Mouse (Mus musculus): Measurements from ENCODE around the gene Vps37b. TPM values are rescaled to one million over a fixed set of nuclear protein-coding genes. Genes with fewer than 3 reads are reported as not detected.

The Vps37b gene
- total and polyA plus RNA-seq, 2 experiments from 2014 or later, result 51.4 to 55.7 TPM

- TF ChIP-seq EP300 (IDR thresholded peaks at IDR 0.05; ENCODE audit: low read depth), result no peak
- ATAC-seq (ENCODE audit: insufficient read depth, low read depth) (no peak), DNase-seq (ENCODE audit: low spot score) (no peak)
- H3K27me3 ChIP-seq (ENCODE audit: control insufficient read depth, insufficient read depth, low read length), result no peaks in the 10 kb centered on the region
- H3K4me1 ChIP-seq (ENCODE audit: control insufficient read depth, insufficient read depth), result no peaks in the 10 kb centered on the region
- H3K4me3 ChIP-seq (ENCODE audit: low read depth, low read length), result no peak overlapping the region
- H3K9ac ChIP-seq (replicated peaks; ENCODE audit: low read depth, low read length), result no peak overlapping the region
- WGBS, result 61% methylated on average over 5 of the region's 5 CpGs
- no peak overlapping the region for H3K27ac ChIP-seq (ENCODE audit: low read depth)
- no peaks in the 10 kb centered on the region for H3K9me3 ChIP-seq (replicated peaks; ENCODE audit: control insufficient read depth, low read length)
- no peaks in the 10 kb centered on the region for H3K36me3 ChIP-seq (replicated peaks; ENCODE audit: control insufficient read depth, insufficient read depth, low read length)
- no peak overlapping the region for H3K4me2 ChIP-seq (ENCODE audit: low read depth, low read length)
Measured at GRCm38 (mm10) chr5:123968468-123968867, 63.6 kb downstream of the Vps37b start.

- Histone ChIP-seq H3K4me3 (ENCODE audit: low read depth, low read length) (no peak overlapping the region), H3K4me1 (ENCODE audit: control insufficient read depth, insufficient read depth) (no peaks in the 10 kb centered on the region), H3K27me3 (ENCODE audit: control insufficient read depth, insufficient read depth, low read length) (no peaks in the 10 kb centered on the region), H3K27ac (ENCODE audit: low read depth) (no peak overlapping the region), H3K9me3 (replicated peaks; ENCODE audit: control insufficient read depth, low read length) (no peaks in the 10 kb centered on the region), H3K36me3 (replicated peaks; ENCODE audit: control insufficient read depth, insufficient read depth, low read length) (no peaks in the 10 kb centered on the region), H3K9ac (replicated peaks; ENCODE audit: low read depth, low read length) (no peak overlapping the region), H3K4me2 (ENCODE audit: low read depth, low read length) (no peak overlapping the region)
- TF ChIP-seq EP300 (IDR thresholded peaks at IDR 0.05; ENCODE audit: low read depth), result no peak
- no peak for TF ChIP-seq CTCF (IDR thresholded peaks at IDR 0.05; ENCODE audit: low read depth)
- DNase-seq (ENCODE audit: low spot score) (no peak), ATAC-seq (ENCODE audit: insufficient read depth, low read depth) (no peak)
- WGBS, result 94% methylated on average over 2 of the region's 2 CpGs
Measured at GRCm38 (mm10) chr5:123966759-123967158, 65.3 kb downstream of the Vps37b start.

GRCm38 (mm10) chr5:123964208-123964607 lies 67.9 kb downstream of the Vps37b start:
- no peaks in the 10 kb centered on the region for H3K27me3 ChIP-seq (ENCODE audit: control insufficient read depth, insufficient read depth, low read length)
- H3K4me3 ChIP-seq (ENCODE audit: low read depth, low read length), result no peak overlapping the region
- no peaks in the 10 kb centered on the region for H3K36me3 ChIP-seq (replicated peaks; ENCODE audit: control insufficient read depth, insufficient read depth, low read length)
- no peak overlapping the region for H3K27ac ChIP-seq (ENCODE audit: low read depth)
- WGBS, result 82% methylated on average over 4 of the region's 4 CpGs
- DNase-seq (ENCODE audit: low spot score) (no peak), ATAC-seq (ENCODE audit: insufficient read depth, low read depth) (no peak)
- no peaks in the 10 kb centered on the region for H3K4me1 ChIP-seq (ENCODE audit: control insufficient read depth, insufficient read depth)
- TF ChIP-seq EP300 (IDR thresholded peaks at IDR 0.05; ENCODE audit: low read depth) (no peak), CTCF (IDR thresholded peaks at IDR 0.05; ENCODE audit: low read depth) (no peak)
- no peak overlapping the region for H3K4me2 ChIP-seq (ENCODE audit: low read depth, low read length)
- H3K9me3 ChIP-seq (replicated peaks; ENCODE audit: control insufficient read depth, low read length), result no peaks in the 10 kb centered on the region
- H3K9ac ChIP-seq (replicated peaks; ENCODE audit: low read depth, low read length), result no peak overlapping the region

- ATAC-seq (ENCODE audit: insufficient read depth, low read depth), result no peak
- Histone ChIP-seq H3K4me2 (ENCODE audit: low read depth, low read length) (no peak overlapping the region), H3K9me3 (replicated peaks; ENCODE audit: control insufficient read depth, low read length) (no peaks in the 10 kb centered on the region), H3K27me3 (ENCODE audit: control insufficient read depth, insufficient read depth, low read length) (no peaks in the 10 kb centered on the region), H3K36me3 (replicated peaks; ENCODE audit: control insufficient read depth, insufficient read depth, low read length) (no peaks in the 10 kb centered on the region), H3K9ac (replicated peaks; ENCODE audit: low read depth, low read length) (no peak overlapping the region), H3K27ac (ENCODE audit: low read depth) (no peak overlapping the region), H3K4me3 (ENCODE audit: low read depth, low read length) (no peak overlapping the region), H3K4me1 (ENCODE audit: control insufficient read depth, insufficient read depth) (no peaks in the 10 kb centered on the region)
- TF ChIP-seq EP300 (IDR thresholded peaks at IDR 0.05; ENCODE audit: low read depth) (no peak), CTCF (IDR thresholded peaks at IDR 0.05; ENCODE audit: low read depth) (no peak)
- WGBS, result 84% methylated on average over 12 of the region's 12 CpGs
- no peak for DNase-seq (ENCODE audit: low spot score)
Measured at GRCm38 (mm10) chr5:123961046-123961445, 71.0 kb downstream of the Vps37b start.

GRCm38 (mm10) chr5:123960129-123960528 lies 71.9 kb downstream of the Vps37b start:
- no peak for ATAC-seq (ENCODE audit: insufficient read depth, low read depth)
- no peak for DNase-seq (ENCODE audit: low spot score)
- H3K9me3 ChIP-seq (replicated peaks; ENCODE audit: control insufficient read depth, low read length), result no peaks in the 10 kb centered on the region
- H3K36me3 ChIP-seq (replicated peaks; ENCODE audit: control insufficient read depth, insufficient read depth, low read length), result no peaks in the 10 kb centered on the region
- WGBS, result 80% methylated on average over 8 of the region's 8 CpGs
- TF ChIP-seq EP300 (IDR thresholded peaks at IDR 0.05; ENCODE audit: low read depth) (no peak), CTCF (IDR thresholded peaks at IDR 0.05; ENCODE audit: low read depth) (no peak)
- no peak overlapping the region for H3K27ac ChIP-seq (ENCODE audit: low read depth)
- H3K9ac ChIP-seq (replicated peaks; ENCODE audit: low read depth, low read length), result no peak overlapping the region
- H3K4me3 ChIP-seq (ENCODE audit: low read depth, low read length), result no peak overlapping the region
- H3K27me3 ChIP-seq (ENCODE audit: control insufficient read depth, insufficient read depth, low read length), result no peaks in the 10 kb centered on the region
- no peak overlapping the region for H3K4me2 ChIP-seq (ENCODE audit: low read depth, low read length)
- H3K4me1 ChIP-seq (ENCODE audit: control insufficient read depth, insufficient read depth), result no peaks in the 10 kb centered on the region; the same call in 1 of the 2 replicates

DNA sequence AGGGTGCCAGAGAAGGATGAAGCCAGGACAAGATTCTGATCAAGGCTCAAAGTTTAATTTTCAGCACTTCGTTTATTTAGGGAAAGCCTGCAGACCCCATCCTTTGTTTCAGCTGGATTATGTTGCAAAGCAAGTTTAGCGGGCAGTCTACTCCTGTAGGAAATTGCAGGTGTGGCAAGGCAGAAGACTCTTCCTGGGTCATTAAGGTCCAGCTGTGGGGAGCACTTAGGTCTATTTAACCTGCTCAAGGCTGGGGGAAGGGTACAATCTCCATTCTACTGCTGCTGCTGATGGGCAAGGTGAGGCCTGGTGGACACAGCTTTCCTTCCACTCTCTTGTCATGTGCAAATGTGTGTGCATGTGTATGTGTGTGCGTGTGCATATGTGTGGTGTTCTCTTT lies 73.1 kb downstream of the Vps37b start:
- ATAC-seq (ENCODE audit: insufficient read depth, low read depth) (no peak), DNase-seq (ENCODE audit: low spot score) (no peak)
- Histone ChIP-seq H3K4me2 (ENCODE audit: low read depth, low read length) (no peak overlapping the region), H3K36me3 (replicated peaks; ENCODE audit: control insufficient read depth, insufficient read depth, low read length) (no peaks in the 10 kb centered on the region), H3K4me3 (ENCODE audit: low read depth, low read length) (no peak overlapping the region), H3K27ac (ENCODE audit: low read depth) (no peak overlapping the region), H3K9me3 (replicated peaks; ENCODE audit: control insufficient read depth, low read length) (no peaks in the 10 kb centered on the region), H3K9ac (replicated peaks; ENCODE audit: low read depth, low read length) (no peak overlapping the region), H3K4me1 (ENCODE audit: control insufficient read depth, insufficient read depth) (no peaks in the 10 kb centered on the region; the same call in 1 of the 2 replicates), H3K27me3 (ENCODE audit: control insufficient read depth, insufficient read depth, low read length) (no peaks in the 10 kb centered on the region)
- 81% methylated on average over 3 of the region's 3 CpGs for WGBS
- TF ChIP-seq EP300 (IDR thresholded peaks at IDR 0.05; ENCODE audit: low read depth) (no peak), CTCF (IDR thresholded peaks at IDR 0.05; ENCODE audit: low read depth) (no peak)
